ENCODE assay signal across 17 mouse cellular contexts in genomic region chr10:111578536-111578935, GRCm38 (mm10).
DNase-seq lines count a peak whose midpoint lies in the region; ATAC-seq and TF ChIP-seq lines count a peak whose summit lies in the region.
"Had no signal": no experiment of that assay in that cellular context is flagged by ENCODE, and none has a peak within 500 bp of the region (broad histone marks: within the 10 kb centered on the region; RNA-seq: fewer than 3 reads in every experiment).

No protein-coding gene starts in this region.

- TF ChIP-seq POLR2A in liver, adult 2 months (IDR thresholded peaks at IDR 0.05; ENCODE audit: extremely low read depth, insufficient read depth, low read length) = no peak

- H3K27ac ChIP-seq in liver, adult 2 months (replicated peaks; ENCODE audit: insufficient read depth, low read depth, low read length) = peak overlapping the region; percentile 59
- no peak overlapping the region for H3K27ac ChIP-seq in liver, embryonic 12.5 days
- H3K27ac ChIP-seq: heart, adult 2 months; heart, embryonic 15.5 days; left cerebral cortex, adult 2 months; limb, embryonic 12.5 days; stomach, embryonic 15.5 days had no signal

- H3K4me1 ChIP-seq in liver, adult 2 months (ENCODE audit: control insufficient read depth, insufficient read depth, low read length) = peaks cover 38% of the 10 kb centered on the region
- H3K4me1 ChIP-seq in liver, embryonic 12.5 days = peaks cover 84% of the 10 kb centered on the region

- no peaks in the 10 kb centered on the region for H3K36me3 ChIP-seq in liver, adult 2 months (ENCODE audit: control insufficient read depth, insufficient read depth, low read length)
- H3K36me3 ChIP-seq in liver, embryonic 12.5 days = no peaks in the 10 kb centered on the region
- H3K36me3 ChIP-seq: heart, embryonic 15.5 days; limb, embryonic 12.5 days; stomach, embryonic 15.5 days had no signal

- ATAC-seq in liver, embryonic 12.5 days = no peak
- peak; percentile 17; the same call in 1 of the 2 replicates for ATAC-seq in neutrophil, adult 5-6 weeks (ENCODE audit: extremely low read depth, insufficient number of reproducible peaks, low FRiP score, poor library complexity, severe bottlenecking)

- H3K27me3 ChIP-seq in liver, adult 2 months (ENCODE audit: control insufficient read depth, insufficient read depth, low read length) = no peaks in the 10 kb centered on the region
- 0 out of 2 replicates have a peak, but pooled peaks cover 4% of the 10 kb centered on the region for H3K27me3 ChIP-seq in liver, embryonic 12.5 days (replicated peaks)
- H3K27me3 ChIP-seq: heart, embryonic 15.5 days; limb, embryonic 12.5 days; stomach, embryonic 15.5 days had no signal

- 7% methylated on average over 5 of the region's 5 CpGs for WGBS in liver, adult 2 months
- WGBS in liver, embryonic 12.5 days (ENCODE audit: insufficient replicate concordance) = 17% methylated on average over 5 of the region's 5 CpGs

- no peak overlapping the region for H3K4me3 ChIP-seq in liver, adult 2 months (ENCODE audit: insufficient read depth, low read depth, low read length)
- H3K4me3 ChIP-seq in liver, embryonic 12.5 days = no peak overlapping the region
- H3K4me3 ChIP-seq: heart, adult 2 months; heart, embryonic 15.5 days; left cerebral cortex, adult 2 months; limb, embryonic 12.5 days; stomach, embryonic 15.5 days had no signal

- peak; percentile 22 for DNase-seq in adrenal gland, postnatal 14 days
- no peak for DNase-seq in adrenal gland, postnatal 10 days
- peak; percentile 91 for DNase-seq in liver, adult 2 months (ENCODE audit: extremely low read depth, low read depth, low spot score)
- DNase-seq in thymus, postnatal 4 days = peak; percentile 34
- no peak for DNase-seq in gastrocnemius, postnatal 25 days
- DNase-seq in lung, postnatal 4 days = no peak
- DNase-seq: cerebellum, postnatal 14 days; embryo, embryonic 11 days; heart, adult 2 months; lung, postnatal 14 days; right cerebral cortex, adult 18-20 months had no signal

- TF ChIP-seq CTCF in liver, adult 2 months (IDR thresholded peaks at IDR 0.05; ENCODE audit: low read depth, low read length) = no peak

- H3K4me2 ChIP-seq in liver, embryonic 12.5 days = no peak overlapping the region
- H3K4me2 ChIP-seq: heart, embryonic 15.5 days; limb, embryonic 12.5 days; stomach, embryonic 15.5 days had no signal

- no peaks in the 10 kb centered on the region for H3K9me3 ChIP-seq in liver, embryonic 12.5 days (replicated peaks)
- H3K9me3 ChIP-seq: heart, embryonic 15.5 days; limb, embryonic 12.5 days; stomach, embryonic 15.5 days had no signal

- no peaks in the 10 kb centered on the region for H3K79me2 ChIP-seq in liver, adult 2 months (ENCODE audit: control insufficient read depth, insufficient read depth, low read length)

- H3K9ac ChIP-seq in liver, adult 2 months (ENCODE audit: low read depth, low read length) = peak overlapping the region; percentile 15; the same call in 1 of the 2 replicates
- no peak overlapping the region for H3K9ac ChIP-seq in liver, embryonic 12.5 days
- H3K9ac ChIP-seq: heart, embryonic 15.5 days; limb, embryonic 12.5 days; stomach, embryonic 15.5 days had no signal

Comparison
In these comparisons a context has a peak if more than half of its experiments do, and no peak if none do; other contexts are left out.
1. DNase-seq: peak in adrenal gland, postnatal 14 days (single experiment), liver, adult 2 months (single experiment) and thymus, postnatal 4 days (single experiment); none in adrenal gland, postnatal 10 days (single experiment), gastrocnemius, postnatal 25 days (single experiment) and lung, postnatal 4 days (0 of 2).